Mouse (Mus musculus): ENCODE measurements around the gene Scrn3. TPM values are rescaled to one million over a fixed set of nuclear protein-coding genes. Genes with fewer than 3 reads are reported as not detected.

The Scrn3 gene
- polyA plus RNA-seq (2016; fragmentation: Nextera tagmentation; extraction: Ambion mirVana) = 12.4 and 12.7 TPM in 2 replicates

GRCm38 (mm10) chr2:73312152-73313116 lies at the start of gene Scrn3, which contains the start of gene Cir1:
Gene Scrn3 (plus strand): TSS chr2:73312601.
Gene Cir1 (minus strand): TSS chr2:73312701.
- Histone ChIP-seq H3K27ac (replicated peaks) (peak within 1 kb of the TSS; percentile 91), H3K27me3 (ENCODE audit: low read depth, poor library complexity, severe bottlenecking) (no peaks in the 10 kb centered on the region), H3K36me3 (peaks cover 26% of the 10 kb centered on the region), H3K9me3 (replicated peaks) (no peaks in the 10 kb centered on the region), H3K4me3 (peak within 1 kb of the TSS; percentile 84), H3K4me1 (peaks cover 16% of the 10 kb centered on the region)
- under 1% methylated on average over 64 of the region's 64 CpGs for WGBS
- DNase-seq (ENCODE audit: low spot score) = peak; percentile 96

DNA sequence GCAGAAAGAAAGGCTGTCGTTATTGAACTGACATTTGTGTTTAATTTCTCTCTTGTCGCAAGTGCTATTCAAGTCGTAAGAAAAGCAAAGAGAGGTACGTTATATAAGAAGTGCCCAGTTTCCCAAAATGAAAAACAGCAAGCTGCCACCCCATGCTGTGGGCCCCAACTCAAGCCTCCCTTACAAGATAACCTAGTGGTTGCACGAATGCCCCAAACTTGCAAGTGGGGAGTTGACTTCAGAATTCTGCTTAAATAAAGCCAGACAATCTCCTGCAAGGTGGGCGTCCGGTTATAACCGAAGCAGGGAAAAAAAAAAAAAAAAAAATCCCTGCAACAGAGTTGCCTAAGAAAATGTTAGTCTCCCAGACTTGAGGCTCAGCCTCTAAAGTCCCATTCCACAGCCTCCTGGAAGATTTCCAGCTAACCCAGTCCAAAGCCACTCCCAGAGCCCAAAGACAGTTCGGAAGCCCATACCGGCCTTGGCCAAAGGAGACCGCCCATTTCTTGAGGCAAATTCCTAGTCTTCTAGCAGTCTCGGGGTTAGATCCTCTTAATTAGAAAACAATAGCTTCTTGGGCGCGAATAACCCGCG lies 49.1 kb upstream of the Scrn3 start:
- Histone ChIP-seq H3K9me3 (replicated peaks) (0 out of 2 replicates have a peak, but pooled peaks cover 3% of the 10 kb centered on the region), H3K27me3 (ENCODE audit: low read depth, poor library complexity, severe bottlenecking) (peaks cover 69% of the 10 kb centered on the region), H3K36me3 (no peaks in the 10 kb centered on the region), H3K4me1 (peaks cover 33% of the 10 kb centered on the region), H3K4me3 (peak overlapping the region; percentile 55), H3K27ac (replicated peaks) (no peak overlapping the region)
- WGBS = 3% methylated on average over 16 of the region's 16 CpGs
- no peak for DNase-seq (ENCODE audit: low spot score)

GRCm38 (mm10) chr2:73263794-73264610 lies 48.4 kb upstream of the Scrn3 start:
- H3K27me3 ChIP-seq (ENCODE audit: low read depth, poor library complexity, severe bottlenecking) = peaks cover 76% of the 10 kb centered on the region
- peak; percentile 51 for DNase-seq (ENCODE audit: low spot score)
- no peaks in the 10 kb centered on the region for H3K36me3 ChIP-seq
- no peak overlapping the region for H3K27ac ChIP-seq (replicated peaks)
- peak overlapping the region; percentile 55 for H3K4me3 ChIP-seq
- peaks cover 38% of the 10 kb centered on the region for H3K4me1 ChIP-seq
- WGBS = under 1% methylated on average over 38 of the region's 38 CpGs
- 0 out of 2 replicates have a peak, but pooled peaks cover 3% of the 10 kb centered on the region for H3K9me3 ChIP-seq (replicated peaks)

DNA sequence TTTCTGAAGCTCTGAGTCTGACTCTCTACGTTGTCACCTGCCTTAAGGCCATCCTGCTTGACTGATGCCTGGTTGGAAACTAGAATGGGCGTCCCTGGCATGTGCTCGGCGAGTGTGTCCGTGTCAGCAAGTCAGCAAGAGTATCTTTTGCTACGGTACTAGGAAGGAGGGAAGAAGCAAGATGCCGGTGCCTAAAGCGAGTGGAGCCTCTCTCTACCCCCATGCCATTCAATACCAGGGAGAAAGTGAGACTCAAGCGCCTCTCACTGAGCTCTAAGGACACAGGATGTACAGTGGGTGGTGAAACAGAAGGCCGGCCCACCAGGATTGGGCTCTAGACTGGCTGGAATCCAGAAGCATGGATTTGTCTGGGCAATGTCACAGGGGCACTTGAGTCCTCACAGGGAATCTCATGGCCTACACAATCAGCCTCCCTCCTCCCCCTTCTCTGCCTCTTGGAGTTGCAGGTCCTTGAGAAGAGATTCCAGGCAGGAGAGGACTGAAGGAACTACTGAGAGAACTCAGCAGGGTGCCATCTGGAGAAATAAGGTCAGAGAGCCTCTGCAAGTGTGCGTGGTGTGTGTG lies 47.7 kb upstream of the Scrn3 start:
- Histone ChIP-seq H3K36me3 (no peaks in the 10 kb centered on the region), H3K27ac (replicated peaks) (no peak overlapping the region), H3K27me3 (ENCODE audit: low read depth, poor library complexity, severe bottlenecking) (peaks cover 83% of the 10 kb centered on the region), H3K4me3 (peak overlapping the region; percentile 55), H3K4me1 (peaks cover 45% of the 10 kb centered on the region), H3K9me3 (replicated peaks) (0 out of 2 replicates have a peak, but pooled peaks cover 3% of the 10 kb centered on the region)
- 6% methylated on average over 11 of the region's 11 CpGs for WGBS
- DNase-seq (ENCODE audit: low spot score) = peak; percentile 37

DNA sequence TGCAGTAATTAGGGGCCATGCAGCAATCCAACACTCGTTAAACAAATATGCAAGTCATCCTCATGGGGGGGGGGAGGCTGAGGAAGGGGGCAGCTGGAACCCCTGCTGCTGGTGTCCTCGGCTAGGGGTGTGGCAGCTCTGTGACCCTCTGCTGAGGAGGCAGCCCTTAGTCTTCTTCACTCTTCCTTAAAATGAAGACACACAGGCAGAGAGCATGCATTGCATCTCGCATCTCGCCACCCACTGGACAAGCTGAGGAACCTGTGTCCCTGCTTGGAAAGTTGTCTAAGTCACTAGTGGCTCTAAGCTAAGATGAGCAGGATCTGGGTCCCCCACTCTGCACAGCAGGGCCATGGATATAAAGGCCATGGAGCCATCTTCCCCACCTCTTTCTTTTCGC lies 46.4 kb upstream of the Scrn3 start:
- 9% methylated on average over 5 of the region's 5 CpGs for WGBS
- no peak overlapping the region for H3K4me3 ChIP-seq
- no peak for DNase-seq (ENCODE audit: low spot score)
- H3K9me3 ChIP-seq (replicated peaks) = 0 out of 2 replicates have a peak, but pooled peaks cover 1% of the 10 kb centered on the region
- H3K36me3 ChIP-seq = no peaks in the 10 kb centered on the region
- H3K27me3 ChIP-seq (ENCODE audit: low read depth, poor library complexity, severe bottlenecking) = peaks cover 96% of the 10 kb centered on the region
- no peak overlapping the region for H3K27ac ChIP-seq (replicated peaks)
- H3K4me1 ChIP-seq = peaks cover 58% of the 10 kb centered on the region

DNA sequence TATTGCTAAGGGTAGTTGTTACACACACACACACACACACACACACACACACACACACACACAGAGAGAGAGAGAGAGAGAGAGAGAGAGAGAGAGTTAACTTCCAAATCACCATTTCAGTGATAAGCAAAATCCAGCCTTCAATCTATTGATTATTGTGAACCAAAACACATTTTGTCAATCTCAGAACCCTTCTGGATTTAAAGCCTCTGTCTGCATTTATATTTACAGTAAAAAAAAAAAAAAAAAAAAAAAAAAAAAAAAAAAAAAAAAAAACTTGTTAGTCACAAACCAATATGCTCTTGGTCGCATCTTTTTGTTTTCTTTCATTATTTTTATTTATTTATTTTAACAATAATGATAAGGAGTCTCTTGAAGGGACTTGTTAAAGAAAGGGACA lies 45.8 kb upstream of the Scrn3 start:
- Histone ChIP-seq H3K4me3 (no peak overlapping the region), H3K36me3 (no peaks in the 10 kb centered on the region), H3K4me1 (peaks cover 65% of the 10 kb centered on the region), H3K27me3 (ENCODE audit: low read depth, poor library complexity, severe bottlenecking) (peaks cover 100% of the 10 kb centered on the region), H3K27ac (replicated peaks) (no peak overlapping the region), H3K9me3 (replicated peaks) (no peaks in the 10 kb centered on the region)
- no peak for DNase-seq (ENCODE audit: low spot score)
- 53% methylated on average over 1 of the region's 1 CpGs for WGBS

DNA sequence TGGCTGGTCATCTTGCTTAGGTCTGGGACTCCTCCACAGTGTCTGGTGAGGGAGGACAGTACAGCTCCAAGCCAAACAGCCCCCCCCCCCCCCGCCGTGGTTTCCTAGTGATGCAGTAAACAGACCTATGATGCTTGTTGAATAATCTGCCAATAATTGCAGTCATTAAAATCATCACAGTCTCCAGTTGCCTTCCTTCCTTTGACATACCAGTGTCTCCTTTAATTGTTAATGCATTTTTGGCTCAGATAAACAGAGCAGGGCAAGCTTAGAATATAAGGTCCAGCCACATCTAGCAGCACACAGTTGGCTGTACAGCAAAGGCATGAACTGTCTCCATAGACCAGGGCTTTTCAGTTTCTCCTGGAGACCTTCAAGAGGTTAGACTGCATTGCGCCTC lies 45.2 kb upstream of the Scrn3 start:
- Histone ChIP-seq H3K27me3 (ENCODE audit: low read depth, poor library complexity, severe bottlenecking) (peaks cover 100% of the 10 kb centered on the region), H3K27ac (replicated peaks) (no peak overlapping the region), H3K9me3 (replicated peaks) (no peaks in the 10 kb centered on the region), H3K4me1 (peaks cover 71% of the 10 kb centered on the region), H3K36me3 (no peaks in the 10 kb centered on the region), H3K4me3 (no peak overlapping the region)
- 21% methylated on average over 3 of the region's 3 CpGs for WGBS
- DNase-seq (ENCODE audit: low spot score) = no peak

DNA sequence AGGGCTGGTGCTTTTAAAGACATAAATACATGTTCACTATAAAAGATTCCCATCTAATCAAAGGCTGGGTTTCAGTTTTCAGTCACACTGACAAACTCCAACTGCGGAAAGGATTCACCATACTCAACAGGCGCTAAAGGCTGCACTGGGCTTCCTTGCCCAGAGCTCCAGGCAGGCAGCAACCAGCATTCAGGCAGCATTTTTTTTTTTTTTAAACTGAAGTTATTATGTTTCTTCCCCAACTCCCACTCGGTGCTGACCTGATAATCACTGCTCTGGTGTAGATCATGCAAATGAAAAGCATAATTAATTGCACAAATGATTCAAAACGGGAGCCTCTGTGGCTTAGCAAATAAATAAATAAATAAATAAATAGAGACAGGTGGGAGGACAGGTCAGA lies 44.6 kb upstream of the Scrn3 start:
- DNase-seq (ENCODE audit: low spot score) = no peak
- 1% methylated on average over 4 of the region's 4 CpGs for WGBS
- Histone ChIP-seq H3K36me3 (no peaks in the 10 kb centered on the region), H3K27me3 (ENCODE audit: low read depth, poor library complexity, severe bottlenecking) (peaks cover 100% of the 10 kb centered on the region), H3K4me1 (peaks cover 77% of the 10 kb centered on the region), H3K9me3 (replicated peaks) (no peaks in the 10 kb centered on the region), H3K4me3 (no peak overlapping the region), H3K27ac (replicated peaks) (no peak overlapping the region)

- WGBS = 2% methylated on average over 12 of the region's 12 CpGs
- no peaks in the 10 kb centered on the region for H3K9me3 ChIP-seq (replicated peaks)
- H3K4me1 ChIP-seq = peaks cover 79% of the 10 kb centered on the region
- H3K27ac ChIP-seq (replicated peaks) = no peak overlapping the region
- peaks cover 100% of the 10 kb centered on the region for H3K27me3 ChIP-seq (ENCODE audit: low read depth, poor library complexity, severe bottlenecking)
- no peaks in the 10 kb centered on the region for H3K36me3 ChIP-seq
- peak; percentile 52 for DNase-seq (ENCODE audit: low spot score)
- H3K4me3 ChIP-seq = no peak overlapping the region
Measured at GRCm38 (mm10) chr2:73268281-73268680, 44.1 kb upstream of the Scrn3 start.

- no peak overlapping the region for H3K27ac ChIP-seq (replicated peaks)
- peaks cover 79% of the 10 kb centered on the region for H3K4me1 ChIP-seq
- H3K27me3 ChIP-seq (ENCODE audit: low read depth, poor library complexity, severe bottlenecking) = peaks cover 100% of the 10 kb centered on the region
- H3K9me3 ChIP-seq (replicated peaks) = no peaks in the 10 kb centered on the region
- DNase-seq (ENCODE audit: low spot score) = no peak
- peak overlapping the region; percentile 35; the same call in 1 of the 2 replicates for H3K4me3 ChIP-seq
- no peaks in the 10 kb centered on the region for H3K36me3 ChIP-seq
- 5% methylated on average over 8 of the region's 8 CpGs for WGBS
Measured at GRCm38 (mm10) chr2:73268836-73269395, 43.5 kb upstream of the Scrn3 start.

DNA sequence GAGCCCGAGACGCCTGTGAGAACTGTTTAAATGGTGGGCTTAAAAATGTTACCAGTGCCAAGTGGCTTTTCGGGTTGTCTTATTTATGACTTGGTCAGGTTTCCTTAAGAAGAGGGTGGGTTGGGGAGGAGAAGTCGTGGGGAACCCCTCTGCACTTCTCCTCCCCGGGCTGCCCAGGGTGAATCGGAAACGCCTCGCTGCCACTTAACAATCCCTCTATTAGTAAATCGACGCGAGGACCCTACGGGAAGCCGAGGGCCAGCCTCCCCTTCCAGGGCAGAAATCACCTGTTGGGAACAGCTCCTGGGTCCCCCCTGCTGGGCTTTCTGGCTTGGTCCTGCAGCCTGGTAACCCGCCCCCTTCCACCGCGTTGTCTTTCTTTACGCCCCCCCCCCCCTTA lies 42.7 kb upstream of the Scrn3 start:
- Histone ChIP-seq H3K27me3 (ENCODE audit: low read depth, poor library complexity, severe bottlenecking) (peaks cover 100% of the 10 kb centered on the region), H3K27ac (replicated peaks) (no peak overlapping the region), H3K36me3 (no peaks in the 10 kb centered on the region), H3K9me3 (replicated peaks) (no peaks in the 10 kb centered on the region), H3K4me3 (peak overlapping the region; percentile 35), H3K4me1 (peaks cover 79% of the 10 kb centered on the region)
- DNase-seq (ENCODE audit: low spot score) = peak; percentile 55
- 1% methylated on average over 17 of the region's 17 CpGs for WGBS

All from midbrain, embryonic 10.5 days (tissue).